Mouse (Mus musculus): ENCODE results near the gene Gm7271.

The Gm7271 gene

GRCm38 (mm10) chr5:76483811-76484210 lies at the start of gene Gm7271:
TSS of gene Gm7271 (plus strand) at chr5:76484040.
- DNase-seq (ENCODE audit: low spot score in 2 of 2): no peak

GRCm38 (mm10) chr5:76437100-76437499 lies 46.7 kb upstream of the Gm7271 start:
- no peak for DNase-seq (ENCODE audit: low spot score in 2 of 2)

- no peak for DNase-seq (ENCODE audit: low spot score in 2 of 2)
Measured at GRCm38 (mm10) chr5:76437696-76438095, 46.1 kb upstream of the Gm7271 start.

GRCm38 (mm10) chr5:76441431-76441830 lies 42.4 kb upstream of the Gm7271 start:
- DNase-seq (ENCODE audit: low spot score in 2 of 2): no peak

GRCm38 (mm10) chr5:76474931-76475330 lies 8.9 kb upstream of the Gm7271 start:
- DNase-seq (ENCODE audit: low spot score in 2 of 2): no peak

- no peak for DNase-seq (ENCODE audit: low spot score in 2 of 2)
Measured at GRCm38 (mm10) chr5:76476873-76477272, 7.0 kb upstream of the Gm7271 start.

- no peak for DNase-seq (ENCODE audit: low spot score in 2 of 2)
Measured at GRCm38 (mm10) chr5:76477764-76478163, 6.1 kb upstream of the Gm7271 start.

- DNase-seq (ENCODE audit: low spot score in 2 of 2): no peak
Measured at GRCm38 (mm10) chr5:76495126-76495525, 11.3 kb downstream of the Gm7271 start.

GRCm38 (mm10) chr5:76522446-76522845 lies 38.6 kb downstream of the Gm7271 start:
- no peak for DNase-seq (ENCODE audit: low spot score in 2 of 2)

- no peak for DNase-seq (ENCODE audit: low spot score in 2 of 2)
Measured at GRCm38 (mm10) chr5:76524623-76525022, 40.8 kb downstream of the Gm7271 start.

GRCm38 (mm10) chr5:76525066-76525465 lies 41.2 kb downstream of the Gm7271 start:
- DNase-seq (ENCODE audit: low spot score in 2 of 2): no peak

- no peak for DNase-seq (ENCODE audit: low spot score in 2 of 2)
Measured at GRCm38 (mm10) chr5:76525829-76526228, 42.0 kb downstream of the Gm7271 start.

- peak; percentile 90 to 95 for DNase-seq (ENCODE audit: low spot score in 2 of 2)
Measured at GRCm38 (mm10) chr5:76529040-76529703, 45.3 kb downstream of the Gm7271 start, which contains the start of gene Exoc1. TSS of gene Exoc1 (plus strand) at chr5:76529311.

- no peak for DNase-seq (ENCODE audit: low spot score in 2 of 2)
Measured at GRCm38 (mm10) chr5:76529704-76530066, 45.8 kb downstream of the Gm7271 start.

- no peak for DNase-seq (ENCODE audit: low spot score in 2 of 2)
Measured at GRCm38 (mm10) chr5:76533186-76533585, 49.3 kb downstream of the Gm7271 start.

GRCm38 (mm10) chr5:76536231-76536630 lies 52.4 kb downstream of the Gm7271 start:
- DNase-seq (ENCODE audit: low spot score in 2 of 2): no peak

- DNase-seq (ENCODE audit: low spot score in 2 of 2): peak in 1 of 2 experiments; percentile 33
Measured at GRCm38 (mm10) chr5:76537578-76537977, 53.7 kb downstream of the Gm7271 start.

GRCm38 (mm10) chr5:76540181-76540580 lies 56.3 kb downstream of the Gm7271 start:
- DNase-seq (ENCODE audit: low spot score in 2 of 2): peak; percentile 45 to 66

- DNase-seq (ENCODE audit: low spot score in 2 of 2): no peak
Measured at GRCm38 (mm10) chr5:76540842-76541241, 57.0 kb downstream of the Gm7271 start.

GRCm38 (mm10) chr5:76543200-76543599 lies 59.4 kb downstream of the Gm7271 start:
- DNase-seq (ENCODE audit: low spot score in 2 of 2): no peak

GRCm38 (mm10) chr5:76550426-76550825 lies 66.6 kb downstream of the Gm7271 start:
- DNase-seq (ENCODE audit: low spot score in 2 of 2): no peak

GRCm38 (mm10) chr5:76565321-76565720 lies 81.5 kb downstream of the Gm7271 start:
- DNase-seq (ENCODE audit: low spot score in 2 of 2): peak; percentile 54 to 73

Data from frontal cortex, postnatal 36 days (tissue).